Mouse (Mus musculus) G1E (cell line): ENCODE data around the gene Enox1. TPM values are rescaled to one million over a fixed set of nuclear protein-coding genes. Genes with fewer than 3 reads are reported as not detected.

Source experiments
- ATAC-seq: 2 replicates; pipeline ENCODE4 v1.8.0; 2016; ENCODE audit warnings: mild to moderate bottlenecking; ENCODE audit not compliant: insufficient number of reproducible peaks, poor library complexity, low FRiP score, severe bottlenecking; ENCODE audit errors: extremely low read depth
- DNase-seq: peaks from one replicate; pipeline ENCODE4 v3.0.0; 2012; ENCODE audit warnings: low spot score
- H3K27me3 ChIP-seq: 2 replicates; pipeline ENCODE4 v1.6.1; 2012; ENCODE audit warnings: mild to moderate bottlenecking, low read length, inconsistent platforms; ENCODE audit not compliant: insufficient read depth
- H3K36me3 ChIP-seq: replicated peaks from 2 replicates; pipeline ENCODE3; 2012; ENCODE audit warnings: mild to moderate bottlenecking, inconsistent platforms
- H3K4me1 ChIP-seq: 2 replicates; pipeline ENCODE4 v1.6.1; 2012; ENCODE audit warnings: low read depth, low read length, inconsistent platforms, mixed read lengths; ENCODE audit not compliant: insufficient read depth
- H3K4me3 ChIP-seq: 2 replicates; pipeline ENCODE4 v1.5.1; 2012; ENCODE audit warnings: low read depth, mild to moderate bottlenecking, inconsistent platforms, low read length, moderate library complexity, mixed read lengths
- H3K9me3 ChIP-seq: replicated peaks from 2 replicates; pipeline ENCODE4 v1.6.1; 2012; ENCODE audit warnings: inconsistent platforms
- CTCF ChIP-seq: IDR thresholded peaks from 2 replicates; pipeline ENCODE4 v1.5.1; 2012; ENCODE audit warnings: low read depth, low read length, inconsistent platforms, mixed read lengths
- GATA1 ChIP-seq: IDR thresholded peaks from 2 replicates; pipeline ENCODE4 v1.6.1; 2012; ENCODE audit warnings: borderline replicate concordance, low read length, inconsistent platforms, mixed read lengths
- GATA2 ChIP-seq: IDR thresholded peaks from 2 replicates; pipeline ENCODE4 v1.6.1; 2012; ENCODE audit warnings: low read depth, low read length, inconsistent platforms, borderline replicate concordance
- POLR2AphosphoS5 ChIP-seq: IDR thresholded peaks from 2 replicates; pipeline ENCODE4 v1.6.1; 2012; ENCODE audit warnings: low read depth, low read length, inconsistent platforms; ENCODE audit not compliant: insufficient replicate concordance
- TAL1 ChIP-seq: conservative IDR thresholded peaks from 2 replicates; pipeline ENCODE4 v1.6.1; 2012; ENCODE audit warnings: low read depth, low read length, inconsistent platforms, mixed read lengths
- polyA plus RNA-seq: library from polyadenylated mRNA; stranded (reverse); fragments of >175 nt; gene quantifications from 2 replicates; pipeline ENCODE4 v1.2.3, GENCODE M21; 2012
- total RNA-seq, 2 experiments: library from RNA; stranded (forward) in 1 of 2; stranded (reverse) in 1 of 2; fragments of 200-1000 nt in 1 of 2; fragments of >200 nt in 1 of 2; fragmentation: Nextera tagmentation in 1 of 2; gene quantifications; 2 replicates each; pipeline ENCODE4 v1.2.3; 2014 to 2017

The Enox1 gene
- total and polyA plus RNA-seq, 3 experiments, result 0.05 TPM; not detected in 2

DNA sequence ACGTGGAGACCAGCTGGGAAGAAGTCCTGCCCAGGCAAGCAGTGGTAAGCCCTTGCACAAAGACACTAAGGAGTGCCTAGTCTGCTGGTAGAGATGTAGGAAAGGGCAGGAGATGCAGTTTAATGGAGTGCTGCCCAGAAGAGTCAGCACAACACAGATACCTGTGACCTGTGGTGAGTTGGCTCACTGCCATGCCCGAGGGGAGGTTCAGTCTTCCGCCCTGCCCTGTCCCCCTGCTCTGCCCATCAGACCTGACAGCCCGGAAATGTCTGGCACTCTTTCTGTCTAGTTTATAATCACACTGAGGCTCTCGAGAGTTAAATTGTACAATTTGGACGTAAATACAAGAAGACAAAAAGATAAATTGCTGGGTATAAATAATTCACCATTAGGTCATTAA is 7.8 kb downstream of the Enox1 start:
- DNase-seq (no peak), ATAC-seq (no peak)
- no peaks in the 10 kb centered on the region for H3K36me3 ChIP-seq
- TF ChIP-seq GATA2 (no peak), CTCF (no peak), POLR2AphosphoS5 (no peak), TAL1 (no peak), GATA1 (no peak)
- H3K27me3 ChIP-seq, result no peaks in the 10 kb centered on the region
- no peaks in the 10 kb centered on the region for H3K4me1 ChIP-seq
- no peak overlapping the region for H3K4me3 ChIP-seq
- H3K9me3 ChIP-seq, result peaks cover 58% of the 10 kb centered on the region

- H3K9me3 ChIP-seq, result peaks cover 58% of the 10 kb centered on the region
- H3K36me3 ChIP-seq, result no peaks in the 10 kb centered on the region
- no peak for DNase-seq
- H3K4me3 ChIP-seq, result no peak overlapping the region
- TF ChIP-seq GATA2, result no peak
- TF ChIP-seq CTCF, result no peak
- TF ChIP-seq TAL1, result no peak
- TF ChIP-seq GATA1, result no peak
- TF ChIP-seq POLR2AphosphoS5, result no peak
- no peaks in the 10 kb centered on the region for H3K27me3 ChIP-seq
- no peak for ATAC-seq
- no peaks in the 10 kb centered on the region for H3K4me1 ChIP-seq
Observed at GRCm38 (mm10) chr14:77168161-77168560, 11.6 kb downstream of the Enox1 start.

GRCm38 (mm10) chr14:77174491-77174890 is 17.9 kb downstream of the Enox1 start:
- no peak overlapping the region; the same call in 1 of the 2 replicates for H3K4me3 ChIP-seq
- ATAC-seq, result no peak
- no peaks in the 10 kb centered on the region for H3K4me1 ChIP-seq
- no peak for DNase-seq
- TF ChIP-seq POLR2AphosphoS5, result no peak
- TF ChIP-seq CTCF, result no peak
- TF ChIP-seq TAL1, result no peak
- no peak for TF ChIP-seq GATA1
- TF ChIP-seq GATA2, result no peak
- no peaks in the 10 kb centered on the region; the same call in 1 of the 2 replicates for H3K27me3 ChIP-seq
- no peaks in the 10 kb centered on the region for H3K36me3 ChIP-seq
- H3K9me3 ChIP-seq, result peaks cover 50% of the 10 kb centered on the region

DNA sequence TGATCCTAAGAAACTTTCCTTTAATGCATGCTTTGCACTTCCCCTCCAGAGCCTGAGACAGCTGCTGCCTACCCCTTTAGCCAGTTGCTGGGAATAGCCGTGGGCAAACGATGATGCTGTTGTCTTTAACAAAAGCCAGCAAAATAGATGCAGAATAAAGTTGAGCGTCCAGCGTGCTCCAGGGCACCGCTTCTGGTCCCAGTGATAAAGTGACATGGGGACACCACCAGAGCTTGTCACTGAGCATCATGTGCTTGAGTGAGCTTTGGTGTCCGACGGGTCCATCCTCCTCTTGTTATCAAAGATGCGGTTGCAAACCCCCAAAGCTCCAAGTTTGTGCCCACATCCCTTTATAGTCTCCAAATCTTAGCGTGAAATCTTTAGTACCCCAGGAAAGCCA is 18.4 kb downstream of the Enox1 start:
- no peaks in the 10 kb centered on the region for H3K4me1 ChIP-seq
- no peaks in the 10 kb centered on the region; the same call in 1 of the 2 replicates for H3K27me3 ChIP-seq
- ATAC-seq (no peak), DNase-seq (no peak)
- no peaks in the 10 kb centered on the region for H3K36me3 ChIP-seq
- TF ChIP-seq TAL1, result no peak
- TF ChIP-seq CTCF, result no peak
- no peak for TF ChIP-seq POLR2AphosphoS5
- TF ChIP-seq GATA2, result no peak
- TF ChIP-seq GATA1, result no peak
- no peak overlapping the region for H3K4me3 ChIP-seq
- H3K9me3 ChIP-seq, result peaks cover 51% of the 10 kb centered on the region

GRCm38 (mm10) chr14:77180241-77180640 is 23.7 kb downstream of the Enox1 start:
- DNase-seq, result no peak
- TF ChIP-seq GATA2 (no peak), GATA1 (no peak), CTCF (no peak), POLR2AphosphoS5 (no peak), TAL1 (no peak)
- Histone ChIP-seq H3K36me3 (no peaks in the 10 kb centered on the region), H3K9me3 (peaks cover 53% of the 10 kb centered on the region), H3K27me3 (no peaks in the 10 kb centered on the region), H3K4me1 (no peaks in the 10 kb centered on the region), H3K4me3 (no peak overlapping the region)
- ATAC-seq, result no peak

- no peaks in the 10 kb centered on the region for H3K4me1 ChIP-seq
- H3K36me3 ChIP-seq, result no peaks in the 10 kb centered on the region
- H3K4me3 ChIP-seq, result no peak overlapping the region
- H3K27me3 ChIP-seq, result no peaks in the 10 kb centered on the region
- no peak for DNase-seq
- ATAC-seq, result no peak
- peaks cover 57% of the 10 kb centered on the region for H3K9me3 ChIP-seq
- no peak for TF ChIP-seq CTCF
- no peak for TF ChIP-seq POLR2AphosphoS5
- TF ChIP-seq TAL1, result no peak
- TF ChIP-seq GATA2, result no peak
- TF ChIP-seq GATA1, result no peak
Observed at GRCm38 (mm10) chr14:77180753-77181374, 24.3 kb downstream of the Enox1 start.
